Mouse (Mus musculus): ENCODE data around the gene Trim31. TPM values are rescaled to one million over a fixed set of nuclear protein-coding genes. Genes with fewer than 3 reads are reported as not detected.

Gene Trim31
- total RNA-seq (2014; rRNA removed) (not detected in 2 replicates), polyA plus RNA-seq (2012; rRNA removed) (not detected in 2 replicates)

- 64% methylated on average over 6 of the region's 6 CpGs for WGBS
- H3K4me3 ChIP-seq (ENCODE audit: insufficient read depth, low read depth, low read length) = no peak within 1 kb of the TSS
- no peak within 1 kb of the TSS for H3K9ac ChIP-seq (ENCODE audit: low read depth, low read length)
- TF ChIP-seq POLR2A (IDR thresholded peaks at IDR 0.05; ENCODE audit: extremely low read depth, insufficient read depth, low read length) (no peak), CTCF (IDR thresholded peaks at IDR 0.05; ENCODE audit: low read depth, low read length) (no peak)
- H3K27me3 ChIP-seq (ENCODE audit: control insufficient read depth, insufficient read depth, low read length) = no peaks in the 10 kb centered on the region
- no peaks in the 10 kb centered on the region for H3K4me1 ChIP-seq (ENCODE audit: control insufficient read depth, insufficient read depth, low read length)
- H3K79me2 ChIP-seq (ENCODE audit: control insufficient read depth, insufficient read depth, low read length) = no peaks in the 10 kb centered on the region
- no peak for DNase-seq (ENCODE audit: extremely low read depth, low read depth, low spot score)
- H3K27ac ChIP-seq (replicated peaks; ENCODE audit: insufficient read depth, low read depth, low read length) = no peak within 1 kb of the TSS
- no peaks in the 10 kb centered on the region for H3K36me3 ChIP-seq (ENCODE audit: control insufficient read depth, insufficient read depth, low read length)
These were observed at the start of gene Trim31 for GRCm38 (mm10) chr17:36897552-36898205. Trim31 (plus strand) TSS chr17:36898118.

DNA sequence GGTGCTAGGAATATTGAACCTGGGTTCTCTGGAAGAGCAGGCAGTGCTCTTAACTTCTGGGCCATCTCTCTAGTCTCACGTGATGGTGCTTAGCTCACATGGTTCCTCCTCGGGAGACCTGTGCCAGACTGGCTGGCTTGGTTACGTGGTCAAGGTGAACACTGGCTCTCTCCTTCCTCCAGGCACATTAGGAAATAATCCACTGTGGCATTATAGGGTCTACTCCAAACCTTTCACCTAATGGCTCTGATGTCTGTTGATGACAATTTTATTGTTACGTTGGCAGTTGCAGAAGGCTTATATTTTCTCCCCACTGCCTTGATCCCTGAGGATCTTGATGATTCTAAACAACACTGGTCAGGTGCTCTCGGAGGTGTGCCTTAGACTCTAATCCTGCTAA is 49.0 kb upstream of the Trim31 start:
- Histone ChIP-seq H3K4me3 (ENCODE audit: insufficient read depth, low read depth, low read length) (no peak overlapping the region), H3K27ac (replicated peaks; ENCODE audit: insufficient read depth, low read depth, low read length) (no peak overlapping the region), H3K36me3 (ENCODE audit: control insufficient read depth, insufficient read depth, low read length) (peaks cover 28% of the 10 kb centered on the region), H3K4me1 (ENCODE audit: control insufficient read depth, insufficient read depth, low read length) (peaks cover 12% of the 10 kb centered on the region), H3K27me3 (ENCODE audit: control insufficient read depth, insufficient read depth, low read length) (no peaks in the 10 kb centered on the region), H3K79me2 (ENCODE audit: control insufficient read depth, insufficient read depth, low read length) (no peaks in the 10 kb centered on the region; the same call in 1 of the 2 replicates), H3K9ac (ENCODE audit: low read depth, low read length) (no peak overlapping the region)
- TF ChIP-seq POLR2A (IDR thresholded peaks at IDR 0.05; ENCODE audit: extremely low read depth, insufficient read depth, low read length) = no peak
- no peak for TF ChIP-seq CTCF (IDR thresholded peaks at IDR 0.05; ENCODE audit: low read depth, low read length)
- DNase-seq (ENCODE audit: extremely low read depth, low read depth, low spot score) = peak; percentile 74
- WGBS = 46% methylated on average over 5 of the region's 5 CpGs

DNA sequence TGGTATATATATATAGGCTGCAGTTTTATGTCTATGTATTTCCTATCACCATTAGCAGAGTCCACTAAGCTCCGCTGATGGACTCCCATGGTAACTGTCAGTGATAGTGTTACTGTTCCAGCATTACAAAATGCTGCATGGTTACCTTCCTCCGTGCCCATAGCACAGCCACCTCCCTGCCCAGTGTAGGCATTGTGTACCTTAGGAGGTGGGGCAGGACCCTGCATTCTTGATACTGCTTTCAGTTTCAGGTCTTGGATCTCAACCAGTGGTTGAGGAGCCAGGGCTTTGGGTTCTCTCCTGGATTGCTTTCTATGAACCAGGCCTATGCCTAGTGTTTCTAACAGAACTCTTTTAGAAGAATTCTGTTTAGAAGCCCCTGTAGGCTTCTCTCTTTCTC is 47.9 kb upstream of the Trim31 start:
- Histone ChIP-seq H3K36me3 (ENCODE audit: control insufficient read depth, insufficient read depth, low read length) (peaks cover 37% of the 10 kb centered on the region), H3K27ac (replicated peaks; ENCODE audit: insufficient read depth, low read depth, low read length) (no peak overlapping the region), H3K9ac (ENCODE audit: low read depth, low read length) (no peak overlapping the region), H3K4me1 (ENCODE audit: control insufficient read depth, insufficient read depth, low read length) (0 out of 2 replicates have a peak, but pooled peaks cover 3% of the 10 kb centered on the region), H3K79me2 (ENCODE audit: control insufficient read depth, insufficient read depth, low read length) (no peaks in the 10 kb centered on the region; the same call in 1 of the 2 replicates), H3K27me3 (ENCODE audit: control insufficient read depth, insufficient read depth, low read length) (no peaks in the 10 kb centered on the region), H3K4me3 (ENCODE audit: insufficient read depth, low read depth, low read length) (no peak overlapping the region)
- DNase-seq (ENCODE audit: extremely low read depth, low read depth, low spot score) = no peak
- TF ChIP-seq CTCF (IDR thresholded peaks at IDR 0.05; ENCODE audit: low read depth, low read length) (no peak), POLR2A (IDR thresholded peaks at IDR 0.05; ENCODE audit: extremely low read depth, insufficient read depth, low read length) (no peak)
- 54% methylated on average over 2 of the region's 2 CpGs for WGBS

DNA sequence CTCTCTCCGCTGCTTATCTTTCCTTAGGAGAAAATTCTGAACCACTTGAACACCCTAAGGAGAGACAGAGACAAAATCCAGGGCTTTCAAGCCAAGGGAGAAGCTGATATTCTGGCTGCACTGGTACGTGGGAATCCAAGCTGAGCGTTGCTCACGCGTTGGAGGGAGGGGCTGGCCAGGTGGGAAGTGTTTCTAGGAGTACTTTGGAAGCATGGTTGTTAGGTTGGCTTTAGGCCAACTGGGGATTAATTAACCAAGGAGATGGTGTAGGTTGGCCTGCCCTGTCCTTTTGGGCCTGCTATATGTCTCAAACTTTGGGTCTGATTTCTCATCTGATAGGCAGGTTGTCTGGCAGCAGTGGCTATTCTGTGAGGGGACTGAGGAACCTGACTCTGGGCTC is 46.7 kb upstream of the Trim31 start:
- Histone ChIP-seq H3K27ac (replicated peaks; ENCODE audit: insufficient read depth, low read depth, low read length) (no peak overlapping the region), H3K79me2 (ENCODE audit: control insufficient read depth, insufficient read depth, low read length) (no peaks in the 10 kb centered on the region; the same call in 1 of the 2 replicates), H3K27me3 (ENCODE audit: control insufficient read depth, insufficient read depth, low read length) (no peaks in the 10 kb centered on the region), H3K36me3 (ENCODE audit: control insufficient read depth, insufficient read depth, low read length) (peaks cover 46% of the 10 kb centered on the region), H3K4me3 (ENCODE audit: insufficient read depth, low read depth, low read length) (no peak overlapping the region), H3K4me1 (ENCODE audit: control insufficient read depth, insufficient read depth, low read length) (0 out of 2 replicates have a peak, but pooled peaks cover 3% of the 10 kb centered on the region), H3K9ac (ENCODE audit: low read depth, low read length) (no peak overlapping the region)
- no peak for DNase-seq (ENCODE audit: extremely low read depth, low read depth, low spot score)
- TF ChIP-seq CTCF (IDR thresholded peaks at IDR 0.05; ENCODE audit: low read depth, low read length) (no peak), POLR2A (IDR thresholded peaks at IDR 0.05; ENCODE audit: extremely low read depth, insufficient read depth, low read length) (no peak)
- WGBS = 76% methylated on average over 5 of the region's 5 CpGs

GRCm38 (mm10) chr17:36851627-36852026 is 46.3 kb upstream of the Trim31 start:
- H3K9ac ChIP-seq (ENCODE audit: low read depth, low read length) = no peak overlapping the region

DNA sequence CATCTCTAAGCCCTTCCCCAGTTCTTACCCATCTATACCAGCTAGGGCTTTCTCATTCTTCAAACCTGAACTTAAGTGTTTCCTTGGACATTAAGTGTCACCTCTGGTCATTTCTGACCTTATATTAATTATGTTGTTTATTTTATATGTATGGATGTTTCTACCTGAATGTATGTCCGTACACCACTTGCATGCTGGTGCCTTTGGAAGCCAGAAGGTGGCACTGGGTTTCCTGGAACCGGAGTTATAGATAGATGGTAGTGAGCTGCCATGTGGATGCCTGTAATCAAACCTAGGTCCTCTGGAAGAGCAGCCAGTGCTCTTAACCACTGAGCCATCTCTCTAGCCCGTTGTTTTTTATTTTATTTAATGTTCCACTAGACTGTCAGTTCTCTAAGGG is 42.4 kb upstream of the Trim31 start:
- no peak overlapping the region for H3K4me3 ChIP-seq (ENCODE audit: insufficient read depth, low read depth, low read length)
- no peaks in the 10 kb centered on the region for H3K4me1 ChIP-seq (ENCODE audit: control insufficient read depth, insufficient read depth, low read length)
- no peak for DNase-seq (ENCODE audit: extremely low read depth, low read depth, low spot score)
- H3K9ac ChIP-seq (ENCODE audit: low read depth, low read length) = no peak overlapping the region
- no peaks in the 10 kb centered on the region for H3K27me3 ChIP-seq (ENCODE audit: control insufficient read depth, insufficient read depth, low read length)
- WGBS = 93% methylated on average over 3 of the region's 3 CpGs
- H3K27ac ChIP-seq (replicated peaks; ENCODE audit: insufficient read depth, low read depth, low read length) = no peak overlapping the region
- H3K36me3 ChIP-seq (ENCODE audit: control insufficient read depth, insufficient read depth, low read length) = peaks cover 70% of the 10 kb centered on the region
- no peaks in the 10 kb centered on the region for H3K79me2 ChIP-seq (ENCODE audit: control insufficient read depth, insufficient read depth, low read length)
- TF ChIP-seq CTCF (IDR thresholded peaks at IDR 0.05; ENCODE audit: low read depth, low read length) = no peak
- no peak for TF ChIP-seq POLR2A (IDR thresholded peaks at IDR 0.05; ENCODE audit: extremely low read depth, insufficient read depth, low read length)

More at GRCm38 (mm10) chr17:36851627-36852026, 46.3 kb upstream of the Trim31 start:
- Histone ChIP-seq H3K4me1 (ENCODE audit: control insufficient read depth, insufficient read depth, low read length) (0 out of 2 replicates have a peak, but pooled peaks cover 3% of the 10 kb centered on the region), H3K36me3 (ENCODE audit: control insufficient read depth, insufficient read depth, low read length) (peaks cover 50% of the 10 kb centered on the region), H3K79me2 (ENCODE audit: control insufficient read depth, insufficient read depth, low read length) (no peaks in the 10 kb centered on the region), H3K4me3 (ENCODE audit: insufficient read depth, low read depth, low read length) (no peak overlapping the region), H3K27ac (replicated peaks; ENCODE audit: insufficient read depth, low read depth, low read length) (no peak overlapping the region), H3K27me3 (ENCODE audit: control insufficient read depth, insufficient read depth, low read length) (no peaks in the 10 kb centered on the region)
- no peak for DNase-seq (ENCODE audit: extremely low read depth, low read depth, low spot score)
- 50% methylated on average over 5 of the region's 5 CpGs for WGBS
- TF ChIP-seq CTCF (IDR thresholded peaks at IDR 0.05; ENCODE audit: low read depth, low read length) = no peak
- no peak for TF ChIP-seq POLR2A (IDR thresholded peaks at IDR 0.05; ENCODE audit: extremely low read depth, insufficient read depth, low read length)
